Mouse (Mus musculus) ES-Bruce4 (cell line): ENCODE data around the gene Lrrfip2. TPM values are rescaled to one million over a fixed set of nuclear protein-coding genes. Genes with fewer than 3 reads are reported as not detected.

ENCODE experiments used
- H3K27ac ChIP-seq: 2 replicates; pipeline ENCODE4 v1.5.1; 2012; ENCODE audit warnings: low read length, inconsistent platforms; ENCODE audit not compliant: insufficient read depth
- H3K27me3 ChIP-seq: 2 replicates; pipeline ENCODE4 v1.6.1; 2012; ENCODE audit warnings: mild to moderate bottlenecking, low read length, inconsistent platforms; ENCODE audit not compliant: control insufficient read depth, poor library complexity, insufficient read depth, severe bottlenecking
- H3K36me3 ChIP-seq: 2 replicates; pipeline ENCODE4 v1.6.1; 2012; ENCODE audit warnings: inconsistent platforms, mild to moderate bottlenecking, low read length, moderate library complexity; ENCODE audit not compliant: control insufficient read depth, poor library complexity, insufficient read depth, severe bottlenecking
- H3K4me1 ChIP-seq: one replicate; pipeline ENCODE4 v1.8.1; 2011; ENCODE audit warnings: low read length; ENCODE audit not compliant: control insufficient read depth, insufficient read depth
- H3K4me3 ChIP-seq: 2 replicates; pipeline ENCODE4 v1.5.1; 2011; ENCODE audit warnings: low read depth, mild to moderate bottlenecking, low read length
- H3K9ac ChIP-seq: 2 replicates; pipeline ENCODE4 v1.6.1; 2012; ENCODE audit warnings: low read depth, mild to moderate bottlenecking, inconsistent platforms; ENCODE audit not compliant: poor library complexity, severe bottlenecking
- H3K9me3 ChIP-seq: replicated peaks from 2 replicates; pipeline ENCODE4 v1.6.1; 2012; ENCODE audit warnings: mild to moderate bottlenecking, low read length, inconsistent platforms; ENCODE audit not compliant: control insufficient read depth, poor library complexity, insufficient read depth, severe bottlenecking
- CTCF ChIP-seq: IDR thresholded peaks from one replicate; pipeline ENCODE4 v1.8.1; 2011; ENCODE audit warnings: low read depth, low read length
- EP300 ChIP-seq: IDR thresholded peaks from 2 replicates; pipeline ENCODE4 v1.6.1; 2011; ENCODE audit warnings: low read depth, low read length; ENCODE audit not compliant: insufficient read depth
- POLR2A ChIP-seq: IDR thresholded peaks from one replicate; pipeline ENCODE4 v1.8.1; 2011; ENCODE audit warnings: low read length; ENCODE audit not compliant: insufficient read depth
- polyA plus RNA-seq: library from polyadenylated mRNA; stranded (reverse); fragments of >200 nt; gene quantifications from 2 replicates; pipeline ENCODE4 v1.2.4, GENCODE M21; 2011; ENCODE audit warnings: low read depth; ENCODE audit not compliant: missing spikeins, insufficient read depth, insufficient read length

Gene Lrrfip2
- polyA plus RNA-seq, 1 experiment = 62.0 TPM

GRCm38 (mm10) chr9:111261356-111261755, 144.0 kb downstream of the Lrrfip2 start:
- TF ChIP-seq EP300 (no peak), POLR2A (no peak)
- Histone ChIP-seq H3K36me3 (peaks cover 38% of the 10 kb centered on the region), H3K4me1 (no peaks in the 10 kb centered on the region), H3K9me3 (no peaks in the 10 kb centered on the region), H3K27ac (no peak overlapping the region), H3K9ac (no peak overlapping the region), H3K4me3 (no peak overlapping the region), H3K27me3 (no peaks in the 10 kb centered on the region)

DNA sequence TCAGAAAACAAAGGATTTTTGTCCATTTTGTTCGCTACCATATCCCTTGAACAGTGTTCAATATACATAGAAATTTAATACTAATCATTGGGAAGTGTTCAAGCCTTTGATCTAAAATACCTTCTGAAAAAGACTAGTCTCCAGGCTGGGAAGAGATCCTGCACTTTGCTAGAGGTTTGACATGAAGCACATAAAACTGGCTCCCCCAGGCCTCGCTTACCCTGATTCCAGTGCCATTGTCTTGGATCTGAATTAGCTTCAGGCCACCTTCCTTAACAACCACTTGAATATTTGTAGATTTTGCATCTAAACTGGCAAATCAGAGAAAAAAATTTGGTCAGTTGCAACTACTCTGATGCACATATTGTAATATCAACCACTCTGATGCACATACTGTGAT, 150.6 kb downstream of the Lrrfip2 start:
- H3K9me3 ChIP-seq = peaks cover 2% of the 10 kb centered on the region; the same call in 1 of the 2 replicates
- no peak overlapping the region for H3K27ac ChIP-seq
- no peaks in the 10 kb centered on the region for H3K4me1 ChIP-seq
- peaks cover 28% of the 10 kb centered on the region for H3K36me3 ChIP-seq
- H3K4me3 ChIP-seq = no peak overlapping the region
- no peaks in the 10 kb centered on the region for H3K27me3 ChIP-seq
- H3K9ac ChIP-seq = no peak overlapping the region
- no peak for TF ChIP-seq EP300
- TF ChIP-seq CTCF = no peak
- TF ChIP-seq POLR2A = no peak

- H3K27ac ChIP-seq = 0 out of 2 replicates have a peak overlapping the region, but pooled peaks have one; percentile 24
- no peak for TF ChIP-seq EP300
- TF ChIP-seq CTCF = no peak
- no peak for TF ChIP-seq POLR2A
Measured at GRCm38 (mm10) chr9:111270606-111271005, 153.2 kb downstream of the Lrrfip2 start.

GRCm38 (mm10) chr9:111271056-111271433, 153.7 kb downstream of the Lrrfip2 start:
- TF ChIP-seq CTCF (no peak), EP300 (no peak)
- H3K36me3 ChIP-seq = peaks cover 32% of the 10 kb centered on the region
- H3K9me3 ChIP-seq = peaks cover 9% of the 10 kb centered on the region
- no peaks in the 10 kb centered on the region for H3K27me3 ChIP-seq
- H3K4me1 ChIP-seq = no peaks in the 10 kb centered on the region
- H3K4me3 ChIP-seq = peak overlapping the region; percentile 82
- H3K9ac ChIP-seq = peak overlapping the region; percentile 85
- peak overlapping the region; percentile 24; the same call in 1 of the 2 replicates for H3K27ac ChIP-seq

More at GRCm38 (mm10) chr9:111270606-111271005, 153.2 kb downstream of the Lrrfip2 start:
- H3K9ac ChIP-seq = peak overlapping the region; percentile 85
- H3K27me3 ChIP-seq = no peaks in the 10 kb centered on the region
- H3K4me3 ChIP-seq = peak overlapping the region; percentile 82
- no peaks in the 10 kb centered on the region for H3K4me1 ChIP-seq
- H3K36me3 ChIP-seq = peaks cover 35% of the 10 kb centered on the region
- H3K9me3 ChIP-seq = peaks cover 9% of the 10 kb centered on the region

DNA sequence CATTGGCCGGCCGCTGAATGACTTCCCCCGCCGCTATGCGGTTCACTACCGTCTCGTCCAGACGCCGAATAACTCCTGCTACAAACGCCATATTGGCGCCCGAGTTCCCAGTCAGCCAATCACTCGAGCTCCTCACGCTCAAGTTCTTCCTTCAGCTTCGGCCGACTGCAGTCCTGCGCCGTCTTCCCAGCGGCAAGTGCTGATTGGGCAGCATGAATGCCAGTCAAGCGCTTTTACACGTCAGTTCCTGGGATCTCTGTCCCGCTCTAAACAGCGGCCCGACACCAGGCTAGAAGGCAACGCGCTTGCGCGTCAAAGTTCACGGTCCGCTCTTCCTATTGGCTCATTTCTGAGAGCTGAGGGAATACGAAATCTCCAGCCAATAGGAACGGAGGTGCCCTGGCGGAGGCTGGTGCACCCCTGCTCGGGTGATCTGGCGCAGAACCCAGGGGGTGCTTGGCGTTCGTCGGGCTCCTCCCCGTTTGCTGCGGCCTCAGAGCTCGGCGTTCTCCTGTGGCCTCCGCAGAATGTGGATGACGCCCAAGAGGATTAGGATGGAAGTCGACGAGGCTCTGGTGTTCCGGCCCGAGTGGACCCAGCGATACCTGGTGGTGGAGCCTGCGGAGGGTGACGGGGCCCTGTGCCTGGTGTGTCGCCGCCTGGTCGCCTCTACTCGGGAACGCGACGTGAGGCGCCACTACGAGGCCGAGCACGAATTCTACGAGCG, 154.2 kb downstream of the Lrrfip2 start, which contains the start of the genes Mlh1 and Epm2aip1:
Gene Mlh1, minus strand, starts transcription at position 358 of the 727 bp plus-strand sequence.
Gene Epm2aip1, plus strand, starts transcription at position 496 of the 727 bp plus-strand sequence.
- H3K4me1 ChIP-seq = no peaks in the 10 kb centered on the region
- H3K27ac ChIP-seq = peak within 1 kb of the TSS; percentile 71
- TF ChIP-seq POLR2A = peak; percentile 56
- no peak for TF ChIP-seq EP300
- no peaks in the 10 kb centered on the region for H3K27me3 ChIP-seq
- H3K36me3 ChIP-seq = peaks cover 28% of the 10 kb centered on the region
- H3K9ac ChIP-seq = peak within 1 kb of the TSS; percentile 85
- H3K4me3 ChIP-seq = peak within 1 kb of the TSS; percentile 83
- peaks cover 9% of the 10 kb centered on the region for H3K9me3 ChIP-seq

DNA sequence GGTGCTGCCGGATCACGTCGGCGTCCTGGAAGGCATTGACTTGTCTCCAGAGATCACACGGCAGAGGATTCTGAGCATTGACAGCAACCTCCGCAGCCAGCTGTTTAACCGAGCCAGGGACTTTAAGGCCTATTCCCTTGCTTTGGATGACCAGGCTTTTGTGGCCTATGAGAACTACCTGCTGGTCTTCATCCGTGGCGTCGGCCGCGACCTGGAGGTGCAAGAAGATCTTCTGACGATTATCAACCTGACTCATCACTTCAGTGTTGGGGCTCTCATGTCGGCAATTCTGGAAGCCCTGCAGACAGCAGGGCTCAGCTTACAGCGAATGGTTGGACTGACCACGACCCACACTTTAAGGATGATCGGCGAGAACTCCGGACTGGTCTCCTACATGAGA, 155.0 kb downstream of the Lrrfip2 start:
- Histone ChIP-seq H3K9ac (peak overlapping the region; percentile 78), H3K4me3 (peak overlapping the region; percentile 83), H3K27ac (peak overlapping the region; percentile 71; the same call in 1 of the 2 replicates), H3K9me3 (peaks cover 9% of the 10 kb centered on the region), H3K27me3 (no peaks in the 10 kb centered on the region), H3K4me1 (no peaks in the 10 kb centered on the region), H3K36me3 (peaks cover 23% of the 10 kb centered on the region)
- TF ChIP-seq EP300 = no peak
